Mouse (Mus musculus) myocyte (in vitro differentiated cells): Measurements from ENCODE around the gene Npr2.

Experiments used
- MAX ChIP-seq: IDR thresholded peaks from one replicate; pipeline ENCODE4 v1.6.1; 2011; ENCODE audit warnings: low read depth, mild to moderate bottlenecking, control low read depth
- MYOD1 ChIP-seq, 3 experiments: IDR thresholded peaks; one replicate each; pipeline ENCODE4 v1.6.1; 2011; ENCODE audit warnings: control low read depth in 2 of 3, low read depth in 2 of 3, mild to moderate bottlenecking in 2 of 3, moderate library complexity in 1 of 3; ENCODE audit not compliant: insufficient read length in 2 of 3, control insufficient read depth in 1 of 3
- MYOG ChIP-seq, 3 experiments: IDR thresholded peaks; one replicate each; pipeline ENCODE4 v1.6.1; 2011; ENCODE audit warnings: control low read depth in 2 of 3, low read depth in 2 of 3, mild to moderate bottlenecking in 2 of 3; ENCODE audit not compliant: insufficient read length in 2 of 3, control insufficient read depth in 1 of 3, insufficient read depth in 1 of 3
- POLR2A ChIP-seq: IDR thresholded peaks from one replicate; pipeline ENCODE4 v1.6.1; 2011; ENCODE audit warnings: low read depth, mild to moderate bottlenecking, control low read depth, moderate library complexity; ENCODE audit not compliant: insufficient read length
- POLR2AphosphoS2 ChIP-seq: IDR thresholded peaks from one replicate; pipeline ENCODE4 v1.6.1; 2011; ENCODE audit warnings: low read depth, control low read depth; ENCODE audit not compliant: insufficient read length
- REST ChIP-seq: IDR thresholded peaks from one replicate; pipeline ENCODE4 v1.6.1; 2011; ENCODE audit warnings: mild to moderate bottlenecking, control low read depth, moderate library complexity; ENCODE audit not compliant: insufficient read depth, insufficient read length
- SRF ChIP-seq: IDR thresholded peaks from one replicate; pipeline ENCODE4 v1.6.1; 2011; ENCODE audit warnings: low read depth; ENCODE audit not compliant: control insufficient read depth, insufficient read length
- TCF12 ChIP-seq: IDR thresholded peaks from one replicate; pipeline ENCODE4 v1.6.1; 2011; ENCODE audit warnings: mild to moderate bottlenecking, control low read depth; ENCODE audit not compliant: poor library complexity, insufficient read depth, severe bottlenecking
- TCF3 ChIP-seq: IDR thresholded peaks from one replicate; pipeline ENCODE4 v1.6.1; 2011; ENCODE audit warnings: low read depth, control low read depth; ENCODE audit not compliant: insufficient read length
- USF1 ChIP-seq: IDR thresholded peaks from one replicate; pipeline ENCODE4 v1.6.1; 2011; ENCODE audit warnings: low read depth, mild to moderate bottlenecking, control low read depth, moderate library complexity

DNA sequence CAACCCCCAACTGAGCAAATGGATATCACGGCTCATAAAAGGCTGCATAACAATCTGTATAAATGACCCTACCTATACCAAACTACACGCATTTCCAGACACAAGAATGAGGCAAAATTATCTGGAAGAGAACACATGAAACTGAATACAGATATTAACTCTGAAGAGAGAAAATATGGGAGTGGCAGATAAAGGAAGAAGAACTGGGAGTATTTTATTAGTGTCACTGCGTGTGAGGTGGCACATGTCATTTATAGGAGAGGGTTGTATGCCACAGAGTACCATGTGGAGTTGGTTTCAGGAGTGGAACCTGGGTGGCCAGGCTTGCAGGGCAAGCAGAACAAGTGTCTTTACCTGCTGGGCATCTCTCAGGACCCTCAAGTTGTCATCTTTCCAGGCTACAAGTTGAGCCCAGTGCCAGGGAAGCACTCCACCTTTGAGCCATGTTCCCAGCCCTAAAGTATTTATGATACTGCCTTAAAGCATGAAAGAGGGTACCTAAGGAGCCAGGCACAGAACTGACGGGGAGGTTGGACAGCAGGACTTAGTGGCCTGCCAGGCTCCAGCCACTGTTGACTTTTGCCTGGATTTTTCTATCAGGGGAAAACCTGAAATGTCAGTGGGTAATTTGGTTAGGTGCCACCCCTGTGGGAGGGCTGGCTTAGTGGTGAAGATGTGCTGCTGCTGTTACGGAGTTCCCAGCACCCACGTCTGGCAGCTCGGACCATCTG, 32.9 kb upstream of the Npr2 start:
- TF ChIP-seq MAX (no peak), TCF3 (no peak), POLR2A (no peak), TCF12 (no peak), SRF (no peak), MYOG (IDR thresholded peaks at IDR 0.05; ENCODE audit: control insufficient read depth in 1 of 3, insufficient read depth in 1 of 3, insufficient read length in 2 of 3, low read depth in 2 of 3) (no peak), POLR2AphosphoS2 (no peak), USF1 (no peak), MYOD1 (IDR thresholded peaks at IDR 0.05; ENCODE audit: control insufficient read depth in 1 of 3, insufficient read length in 2 of 3, low read depth in 2 of 3) (no peak), REST (no peak)
